Mouse (Mus musculus): ENCODE measurements around the gene 1700028P14Rik.
"Not testable (repeated sequence)": the region's sequence is repeated elsewhere in the genome, so short reads cannot be mapped to it uniquely, and the experiment has no call there.

Gene 1700028P14Rik

GRCm38 (mm10) chr19:23652644-23653043, at the start of gene 1700028P14Rik:
Gene 1700028P14Rik, minus strand, starts transcription at chr19:23652812.
- in situ Hi-C loops (cut with MboI; ENCODE audit: low pct_unique_long_range_greater_than_20kb in 1 of 2, low sequenced_read_pairs in 2 of 2, unreplicated experiment in 1 of 2), result no loop called here

DNA sequence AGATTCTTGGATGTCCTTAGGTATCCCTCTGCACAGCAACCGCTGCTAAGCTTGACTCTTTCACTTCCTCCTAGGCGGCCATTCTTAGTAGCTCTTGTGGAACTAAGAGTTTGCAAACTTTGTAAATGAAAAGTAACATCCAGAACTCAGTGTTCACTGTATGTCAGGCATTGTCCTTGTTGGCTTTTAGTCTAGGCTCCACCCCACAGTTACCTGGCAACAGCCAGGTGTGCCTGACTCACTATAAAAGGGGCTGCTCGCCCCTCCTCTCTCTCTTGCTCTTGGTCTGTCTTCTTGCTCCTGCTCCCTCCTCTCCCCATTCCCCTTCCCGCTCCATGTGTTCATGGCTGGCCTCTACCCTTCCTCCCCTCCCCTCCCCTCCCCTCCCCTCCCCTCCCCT, 46.5 kb upstream of the 1700028P14Rik start:
- in situ Hi-C loops (cut with MboI; ENCODE audit: low pct_unique_long_range_greater_than_20kb in 1 of 2, low sequenced_read_pairs in 2 of 2, unreplicated experiment in 1 of 2), result no loop called here

GRCm38 (mm10) chr19:23698366-23698765, 45.8 kb upstream of the 1700028P14Rik start:
- in situ Hi-C loops (cut with MboI; ENCODE audit: low pct_unique_long_range_greater_than_20kb in 1 of 2, low sequenced_read_pairs in 2 of 2, unreplicated experiment in 1 of 2), result no loop called here

DNA sequence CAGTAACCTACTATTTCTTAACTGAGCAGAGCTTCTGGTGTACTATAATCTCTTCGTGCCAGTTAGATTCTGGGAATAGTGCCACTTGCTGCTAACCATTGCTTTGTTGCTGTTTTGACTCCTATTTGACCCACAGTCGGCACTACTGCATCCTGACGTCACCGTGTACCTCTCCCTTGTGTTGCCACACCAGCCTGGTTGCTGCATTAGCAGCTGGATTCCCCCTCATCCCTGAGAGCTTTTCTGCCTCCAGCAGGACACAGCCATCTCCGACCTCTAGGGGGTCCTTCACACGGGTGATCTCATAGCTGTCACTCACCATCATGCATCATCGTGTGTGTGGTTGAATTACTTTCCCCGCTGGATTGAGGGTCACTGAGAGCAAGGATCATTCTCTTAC, 45.2 kb upstream of the 1700028P14Rik start:
- in situ Hi-C loops (cut with MboI; ENCODE audit: low pct_unique_long_range_greater_than_20kb in 1 of 2, low sequenced_read_pairs in 2 of 2, unreplicated experiment in 1 of 2), result no loop called here

DNA sequence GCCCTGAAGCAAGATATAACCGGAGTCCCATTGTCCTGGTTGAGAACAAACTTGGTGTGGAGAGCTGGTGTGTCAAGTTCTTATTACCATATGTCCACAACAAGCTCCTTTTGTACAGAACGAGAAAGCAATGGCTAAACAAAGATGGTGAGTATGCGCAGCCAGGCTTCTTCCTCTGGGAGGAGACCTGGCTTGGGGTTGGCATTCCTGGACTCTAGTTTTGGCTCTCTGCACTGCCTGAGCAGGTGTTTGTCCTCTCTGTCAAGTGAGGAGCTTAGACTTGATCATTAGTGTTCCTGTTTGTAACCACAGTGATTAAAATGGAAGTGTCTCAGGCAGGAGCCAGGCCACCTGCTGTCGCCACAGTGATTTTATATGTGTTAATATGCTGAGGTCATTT, 41.7 kb upstream of the 1700028P14Rik start:
- in situ Hi-C loops (cut with MboI; ENCODE audit: low pct_unique_long_range_greater_than_20kb in 1 of 2, low sequenced_read_pairs in 2 of 2, unreplicated experiment in 1 of 2), result no loop called here

- in situ Hi-C loops (cut with MboI; ENCODE audit: low pct_unique_long_range_greater_than_20kb in 1 of 2, low sequenced_read_pairs in 2 of 2, unreplicated experiment in 1 of 2), result no loop called here
Measured at GRCm38 (mm10) chr19:23688421-23688946, 35.9 kb upstream of the 1700028P14Rik start.

DNA sequence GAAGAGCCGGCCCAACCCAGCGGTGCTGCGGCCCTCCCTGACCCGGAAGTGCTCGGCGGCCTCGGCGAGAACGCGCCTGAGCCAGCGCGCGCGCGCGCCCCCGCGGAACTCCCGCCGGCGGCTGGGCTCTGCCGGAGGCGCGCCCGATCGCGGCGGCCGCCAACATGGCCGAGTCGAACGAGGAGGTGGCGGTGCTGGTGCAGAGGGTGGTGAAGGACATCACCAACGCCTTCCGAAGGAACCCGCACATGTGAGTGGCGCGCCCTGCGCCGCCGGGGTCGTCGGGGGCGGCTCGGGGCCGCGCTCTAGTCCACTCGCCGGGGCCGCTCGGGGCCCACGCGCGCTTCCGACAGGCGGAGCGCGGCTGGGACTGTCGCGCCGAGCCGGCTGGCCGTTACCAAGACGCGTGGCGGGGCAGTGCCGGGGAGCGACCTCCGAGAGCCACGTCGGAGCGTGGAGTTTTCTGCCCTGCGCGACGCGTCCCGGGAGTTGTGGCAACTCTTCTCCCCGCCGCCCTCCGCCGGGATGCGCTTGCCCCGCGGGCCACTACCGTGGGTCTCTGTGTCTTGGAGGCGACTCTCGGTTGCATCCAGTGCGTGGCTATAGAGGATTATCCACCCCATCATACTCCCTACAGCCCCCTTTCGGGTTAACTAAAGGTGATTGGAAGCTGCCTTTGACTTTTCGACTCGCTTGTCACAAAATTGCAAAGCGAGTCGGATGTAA, 34.8 kb upstream of the 1700028P14Rik start, which contains the start of gene Ptar1:
TSS of gene Ptar1 (plus strand) at position 134 of the 726 bp plus-strand sequence.
- in situ Hi-C loops (cut with MboI; ENCODE audit: low pct_unique_long_range_greater_than_20kb in 1 of 2, low sequenced_read_pairs in 2 of 2, unreplicated experiment in 1 of 2), result no loop called here

- in situ Hi-C loops (cut with MboI; ENCODE audit: low pct_unique_long_range_greater_than_20kb in 1 of 2, low sequenced_read_pairs in 2 of 2, unreplicated experiment in 1 of 2), result no loop called here
Measured at GRCm38 (mm10) chr19:23686962-23687295, 34.3 kb upstream of the 1700028P14Rik start.

DNA sequence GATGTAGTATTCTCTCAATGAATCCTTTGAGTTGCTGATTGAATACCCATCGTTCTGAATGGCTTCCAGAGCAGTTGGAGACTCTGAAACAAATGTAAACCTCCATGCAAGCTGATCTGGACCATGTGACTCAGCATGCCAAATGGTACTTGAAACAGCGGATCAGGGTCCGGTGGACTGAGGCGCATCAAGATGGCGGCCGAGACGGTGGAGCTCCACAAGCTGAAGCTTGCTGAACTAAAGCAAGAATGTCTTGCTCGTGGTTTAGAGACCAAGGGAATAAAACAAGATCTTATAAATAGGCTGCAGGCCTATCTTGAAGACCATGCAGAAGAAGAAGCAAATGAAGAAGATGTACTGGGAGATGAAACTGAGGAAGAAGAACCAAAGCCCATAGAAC, 23.0 kb upstream of the 1700028P14Rik start:
- in situ Hi-C loops (cut with MboI; ENCODE audit: low pct_unique_long_range_greater_than_20kb in 1 of 2, low sequenced_read_pairs in 2 of 2, unreplicated experiment in 1 of 2), result not testable (repeated sequence)

DNA sequence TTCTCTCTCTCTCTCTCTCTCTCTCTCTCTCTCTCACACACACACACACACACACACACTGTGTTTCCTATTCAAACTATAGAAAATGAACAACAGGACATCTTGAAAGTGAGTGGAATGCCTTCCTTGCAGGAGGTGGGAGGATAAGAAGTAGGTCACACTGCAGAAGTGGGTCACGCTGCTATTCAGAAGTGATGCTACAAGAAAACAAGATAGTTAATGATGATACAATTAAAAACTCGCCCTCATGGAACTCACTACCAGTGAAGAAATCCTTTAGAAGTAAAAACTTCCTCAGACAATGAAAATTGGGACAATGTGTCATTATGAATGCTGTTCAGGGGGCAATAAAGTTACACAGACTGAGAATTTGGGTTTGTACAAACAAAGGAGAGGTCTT, 20.4 kb upstream of the 1700028P14Rik start:
- in situ Hi-C loops (cut with MboI; ENCODE audit: low pct_unique_long_range_greater_than_20kb in 1 of 2, low sequenced_read_pairs in 2 of 2, unreplicated experiment in 1 of 2), result no loop called here

- in situ Hi-C loops (cut with MboI; ENCODE audit: low pct_unique_long_range_greater_than_20kb in 1 of 2, low sequenced_read_pairs in 2 of 2, unreplicated experiment in 1 of 2), result no loop called here
Measured at GRCm38 (mm10) chr19:23668142-23668655, 15.6 kb upstream of the 1700028P14Rik start.

DNA sequence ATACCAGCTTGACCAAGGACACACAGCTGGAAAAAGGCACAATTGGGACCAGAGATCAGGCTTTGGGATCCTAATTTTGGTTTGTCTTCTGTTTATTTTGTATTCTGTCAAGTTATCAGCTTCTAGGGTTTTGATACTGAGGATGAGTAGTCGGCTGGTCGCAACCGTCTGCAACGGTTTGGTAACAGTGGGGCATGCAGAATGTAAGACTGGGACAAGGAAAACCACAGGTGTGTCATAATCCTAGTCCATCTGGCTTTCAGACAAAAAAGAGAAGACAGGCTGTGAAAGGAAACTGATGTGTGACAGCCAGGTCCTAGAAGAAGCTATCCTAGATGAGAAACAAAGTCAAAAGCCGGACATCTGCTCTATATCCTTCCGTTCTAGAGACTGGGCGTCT, 11.5 kb upstream of the 1700028P14Rik start:
- in situ Hi-C loops (cut with MboI; ENCODE audit: low pct_unique_long_range_greater_than_20kb in 1 of 2, low sequenced_read_pairs in 2 of 2, unreplicated experiment in 1 of 2), result no loop called here

GRCm38 (mm10) chr19:23658350-23658749, 5.7 kb upstream of the 1700028P14Rik start:
- in situ Hi-C loops (cut with MboI; ENCODE audit: low pct_unique_long_range_greater_than_20kb in 1 of 2, low sequenced_read_pairs in 2 of 2, unreplicated experiment in 1 of 2), result no loop called here

- in situ Hi-C loops (cut with MboI; ENCODE audit: low pct_unique_long_range_greater_than_20kb in 1 of 2, low sequenced_read_pairs in 2 of 2, unreplicated experiment in 1 of 2), result no loop called here
Measured at GRCm38 (mm10) chr19:23657261-23657932, 4.8 kb upstream of the 1700028P14Rik start.

DNA sequence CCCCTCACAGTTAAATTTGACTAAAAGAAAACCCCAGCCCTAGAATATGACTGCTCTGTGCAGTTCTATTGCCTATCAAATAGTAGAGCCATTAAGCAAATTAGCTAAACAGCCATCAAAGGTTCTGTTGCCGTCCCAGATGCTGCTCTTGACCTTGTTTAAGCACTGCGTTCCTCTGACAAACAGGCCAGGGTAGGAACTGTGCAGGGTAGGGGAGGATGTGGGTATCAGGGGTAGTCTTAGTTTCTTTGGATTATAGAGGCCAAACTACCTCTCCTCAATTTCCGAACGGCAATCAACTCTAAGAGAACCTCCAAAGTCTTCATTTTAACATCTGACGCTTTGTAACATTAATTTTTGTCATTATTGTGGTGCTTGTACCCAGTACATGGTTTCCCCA, 542 bp upstream of the 1700028P14Rik start:
- in situ Hi-C loops (cut with MboI; ENCODE audit: low pct_unique_long_range_greater_than_20kb in 1 of 2, low sequenced_read_pairs in 2 of 2, unreplicated experiment in 1 of 2), result no loop called here

DNA sequence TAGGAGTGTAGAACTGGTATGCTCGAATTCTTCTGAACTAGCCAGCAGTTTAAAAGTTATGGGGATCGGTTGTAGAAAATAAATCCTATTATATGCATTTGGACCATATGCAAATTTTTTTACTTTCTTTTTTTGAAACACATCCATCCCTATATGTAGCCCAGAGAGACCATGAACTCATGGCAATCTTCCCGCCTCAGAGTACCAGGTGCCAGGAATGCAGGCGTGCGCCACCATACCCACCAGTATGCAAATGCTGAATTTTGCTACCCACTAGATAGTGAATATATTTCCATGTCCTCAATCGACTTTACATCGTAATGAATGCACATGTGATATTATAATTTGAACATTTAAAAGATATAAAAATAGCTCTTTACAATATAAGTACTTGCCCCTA, 5.3 kb downstream of the 1700028P14Rik start:
- in situ Hi-C loops (cut with MboI; ENCODE audit: low pct_unique_long_range_greater_than_20kb in 1 of 2, low sequenced_read_pairs in 2 of 2, unreplicated experiment in 1 of 2), result no loop called here

DNA sequence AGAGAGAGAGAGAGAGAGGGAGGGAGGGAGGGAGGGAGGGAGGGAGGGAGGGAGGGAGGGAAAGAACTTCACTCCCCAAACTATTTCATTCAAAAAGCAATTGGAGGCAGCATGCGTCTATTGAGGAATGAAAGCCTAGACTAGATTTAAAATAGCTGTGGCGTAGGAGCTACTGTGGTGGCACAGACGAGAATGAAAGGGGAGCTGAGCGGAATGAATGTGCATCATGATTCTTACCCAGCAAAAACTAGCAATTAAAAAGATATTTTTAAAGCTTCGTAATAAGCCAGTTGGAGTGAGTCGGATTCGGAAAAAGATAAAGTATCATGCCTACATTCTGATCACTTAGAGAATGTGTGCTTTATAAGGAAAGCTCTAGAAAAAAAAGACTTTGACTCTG, 7.3 kb downstream of the 1700028P14Rik start:
- in situ Hi-C loops (cut with MboI; ENCODE audit: low pct_unique_long_range_greater_than_20kb in 1 of 2, low sequenced_read_pairs in 2 of 2, unreplicated experiment in 1 of 2), result no loop called here

DNA sequence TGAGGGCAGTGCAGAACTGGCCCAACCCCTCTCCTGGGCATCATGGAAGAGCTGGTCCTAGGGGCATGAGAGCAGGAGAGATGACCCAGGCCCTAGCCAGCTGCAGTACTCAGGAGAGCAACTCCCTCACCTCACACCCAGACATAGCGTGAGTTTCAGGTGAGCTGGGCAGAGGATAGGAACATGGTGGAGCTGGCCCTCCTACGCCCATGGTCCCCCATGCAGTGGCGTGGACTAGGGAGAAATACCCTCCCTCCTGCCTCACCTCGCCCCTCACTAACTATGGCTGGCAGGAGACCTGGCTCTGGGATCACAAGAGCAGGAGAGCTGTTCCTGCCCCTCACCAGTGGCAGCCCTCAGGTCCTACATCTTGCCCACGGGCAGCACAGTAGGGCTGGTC, 8.8 kb downstream of the 1700028P14Rik start:
- in situ Hi-C loops (cut with MboI; ENCODE audit: low pct_unique_long_range_greater_than_20kb in 1 of 2, low sequenced_read_pairs in 2 of 2, unreplicated experiment in 1 of 2), result no loop called here

GRCm38 (mm10) chr19:23636786-23637185, 15.8 kb downstream of the 1700028P14Rik start:
- in situ Hi-C loops (cut with MboI; ENCODE audit: low pct_unique_long_range_greater_than_20kb in 1 of 2, low sequenced_read_pairs in 2 of 2, unreplicated experiment in 1 of 2), result no loop called here

All from mouse embryonic stem cell (cell line).